Mouse (Mus musculus): ENCODE results near the gene Hhipl1.

GRCm38 (mm10) chr12:108305812-108306794 lies at the start of gene Hhipl1:
- 0 out of 2 replicates have a peak, but pooled peaks have one; percentile 33 for TF ChIP-seq POLR2A (IDR thresholded peaks at IDR 0.05; ENCODE audit: insufficient read depth, low read depth, low read length)
- no peak for TF ChIP-seq CTCF (IDR thresholded peaks at IDR 0.05; ENCODE audit: insufficient read depth, low read depth, low read length)
